Mouse (Mus musculus): ENCODE results near the gene Zfp941. TPM values are rescaled to one million over a fixed set of nuclear protein-coding genes. Genes with fewer than 3 reads are reported as not detected.
A peak's percentile ranks its signal among the peaks of the same experiment; 100 is the strongest.

Zfp941 gene
- polyA plus RNA-seq (2015; fragmentation: Nextera tagmentation; extraction: Ambion mirVana), result 8.7 and 10.6 TPM in 2 replicates

- under 1% methylated on average over 21 of the region's 21 CpGs for WGBS
- no peaks in the 10 kb centered on the region for H3K9me3 ChIP-seq (replicated peaks)
- H3K9ac ChIP-seq, result peak within 1 kb of the TSS; percentile 69
- H3K27ac ChIP-seq, result peak within 1 kb of the TSS; percentile 68
- 0 out of 2 replicates have a peak, but pooled peaks cover 4% of the 10 kb centered on the region for H3K27me3 ChIP-seq
- peaks cover 10% of the 10 kb centered on the region; the same call in 1 of the 2 replicates for H3K4me1 ChIP-seq
- no peaks in the 10 kb centered on the region for H3K36me3 ChIP-seq (ENCODE audit: poor library complexity, severe bottlenecking)
- H3K4me3 ChIP-seq, result peak within 1 kb of the TSS; percentile 51
- ATAC-seq, result peak; percentile 90
- peak within 1 kb of the TSS; percentile 72 for H3K4me2 ChIP-seq
Measured at GRCm38 (mm10) chr7:140821653-140822329, at the start of gene Zfp941. Zfp941 (minus strand) TSS chr7:140822178.

- ATAC-seq, result no peak
- H3K4me1 ChIP-seq, result no peaks in the 10 kb centered on the region
- no peaks in the 10 kb centered on the region for H3K27me3 ChIP-seq
- H3K36me3 ChIP-seq (ENCODE audit: poor library complexity, severe bottlenecking), result peaks cover 65% of the 10 kb centered on the region
- H3K4me2 ChIP-seq, result no peak overlapping the region
- no peaks in the 10 kb centered on the region for H3K9me3 ChIP-seq (replicated peaks)
- WGBS, result 89% methylated on average over 12 of the region's 12 CpGs
- H3K27ac ChIP-seq, result no peak overlapping the region; the same call in 1 of the 2 replicates
- no peak overlapping the region for H3K4me3 ChIP-seq
- no peak overlapping the region for H3K9ac ChIP-seq
Measured at GRCm38 (mm10) chr7:140864761-140865160, 42.8 kb upstream of the Zfp941 start.

- Histone ChIP-seq H3K4me1 (peaks cover 21% of the 10 kb centered on the region), H3K4me2 (no peak overlapping the region), H3K9ac (no peak overlapping the region), H3K9me3 (replicated peaks) (no peaks in the 10 kb centered on the region), H3K27me3 (no peaks in the 10 kb centered on the region), H3K36me3 (ENCODE audit: poor library complexity, severe bottlenecking) (peaks cover 69% of the 10 kb centered on the region), H3K4me3 (no peak overlapping the region), H3K27ac (no peak overlapping the region)
- WGBS, result 88% methylated on average over 5 of the region's 5 CpGs
- no peak for ATAC-seq
Measured at GRCm38 (mm10) chr7:140860728-140861127, 38.8 kb upstream of the Zfp941 start.

- WGBS, result 81% methylated on average over 6 of the region's 6 CpGs
- H3K27ac ChIP-seq, result no peak overlapping the region
- H3K4me1 ChIP-seq, result peaks cover 29% of the 10 kb centered on the region
- peak overlapping the region; percentile 13; the same call in 1 of the 2 replicates for H3K9ac ChIP-seq
- H3K27me3 ChIP-seq, result no peaks in the 10 kb centered on the region
- no peak for ATAC-seq
- peaks cover 66% of the 10 kb centered on the region for H3K36me3 ChIP-seq (ENCODE audit: poor library complexity, severe bottlenecking)
- H3K9me3 ChIP-seq (replicated peaks), result no peaks in the 10 kb centered on the region
- H3K4me3 ChIP-seq, result no peak overlapping the region
- no peak overlapping the region for H3K4me2 ChIP-seq
Measured at GRCm38 (mm10) chr7:140859997-140860396, 38.0 kb upstream of the Zfp941 start.

- H3K27me3 ChIP-seq, result no peaks in the 10 kb centered on the region
Measured at GRCm38 (mm10) chr7:140858746-140859145, 36.8 kb upstream of the Zfp941 start.

GRCm38 (mm10) chr7:140857550-140858505 is 35.9 kb upstream of the Zfp941 start, which contains the start of gene Bet1l:
Bet1l (minus strand) TSS chr7:140857577.
- ATAC-seq, result peak; percentile 55
- no peaks in the 10 kb centered on the region for H3K9me3 ChIP-seq (replicated peaks)
- H3K4me2 ChIP-seq, result peak within 1 kb of the TSS; percentile 99
- no peaks in the 10 kb centered on the region for H3K27me3 ChIP-seq
- H3K27ac ChIP-seq, result peak within 1 kb of the TSS; percentile 93
- peak within 1 kb of the TSS; percentile 84 for H3K4me3 ChIP-seq
- peaks cover 66% of the 10 kb centered on the region for H3K36me3 ChIP-seq (ENCODE audit: poor library complexity, severe bottlenecking)
- 39% methylated on average over 39 of the region's 40 CpGs for WGBS
- peak within 1 kb of the TSS; percentile 92 for H3K9ac ChIP-seq
- H3K4me1 ChIP-seq, result peaks cover 32% of the 10 kb centered on the region

More at GRCm38 (mm10) chr7:140858746-140859145, 36.8 kb upstream of the Zfp941 start:
- H3K27ac ChIP-seq, result no peak overlapping the region
- no peaks in the 10 kb centered on the region for H3K9me3 ChIP-seq (replicated peaks)
- peak overlapping the region; percentile 99 for H3K4me2 ChIP-seq
- 98% methylated on average over 8 of the region's 8 CpGs for WGBS
- H3K4me3 ChIP-seq, result peak overlapping the region; percentile 84; the same call in 1 of the 2 replicates
- peaks cover 32% of the 10 kb centered on the region for H3K4me1 ChIP-seq
- no peak for ATAC-seq
- H3K9ac ChIP-seq, result peak overlapping the region; percentile 92
- peaks cover 66% of the 10 kb centered on the region for H3K36me3 ChIP-seq (ENCODE audit: poor library complexity, severe bottlenecking)

GRCm38 (mm10) chr7:140856785-140857549 is 35.0 kb upstream of the Zfp941 start, which contains the start of gene Ric8a:
Ric8a (plus strand) TSS chr7:140856957.
- H3K27me3 ChIP-seq, result no peaks in the 10 kb centered on the region
- no peaks in the 10 kb centered on the region for H3K9me3 ChIP-seq (replicated peaks)
- peaks cover 66% of the 10 kb centered on the region for H3K36me3 ChIP-seq (ENCODE audit: poor library complexity, severe bottlenecking)
- ATAC-seq, result peak; percentile 83
- peak within 1 kb of the TSS; percentile 93 for H3K27ac ChIP-seq
- WGBS, result 0% methylated on average over 50 of the region's 50 CpGs
- peak within 1 kb of the TSS; percentile 92 for H3K9ac ChIP-seq
- peaks cover 32% of the 10 kb centered on the region for H3K4me1 ChIP-seq
- peak within 1 kb of the TSS; percentile 84 for H3K4me3 ChIP-seq
- H3K4me2 ChIP-seq, result peak within 1 kb of the TSS; percentile 99

- Histone ChIP-seq H3K9me3 (replicated peaks) (no peaks in the 10 kb centered on the region), H3K27me3 (no peaks in the 10 kb centered on the region), H3K27ac (peak within 1 kb of the TSS; percentile 93), H3K4me2 (peak within 1 kb of the TSS; percentile 99), H3K4me3 (peak within 1 kb of the TSS; percentile 84), H3K4me1 (peaks cover 32% of the 10 kb centered on the region), H3K9ac (peak within 1 kb of the TSS; percentile 92), H3K36me3 (ENCODE audit: poor library complexity, severe bottlenecking) (peaks cover 65% of the 10 kb centered on the region)
- 2% methylated on average over 51 of the region's 51 CpGs for WGBS
- ATAC-seq, result peak; percentile 80
Measured at GRCm38 (mm10) chr7:140855860-140856784, 34.1 kb upstream of the Zfp941 start, which contains the start of gene Gm45785. Gm45785 (minus strand) TSS chr7:140856331.

- WGBS, result 75% methylated on average over 9 of the region's 9 CpGs
- no peak for ATAC-seq
- Histone ChIP-seq H3K9ac (peak overlapping the region; percentile 92), H3K9me3 (replicated peaks) (no peaks in the 10 kb centered on the region), H3K27me3 (no peaks in the 10 kb centered on the region), H3K4me1 (peaks cover 32% of the 10 kb centered on the region), H3K4me2 (peak overlapping the region; percentile 99), H3K36me3 (ENCODE audit: poor library complexity, severe bottlenecking) (peaks cover 59% of the 10 kb centered on the region), H3K27ac (no peak overlapping the region), H3K4me3 (peak overlapping the region; percentile 84)
Measured at GRCm38 (mm10) chr7:140855181-140855580, 33.2 kb upstream of the Zfp941 start.

GRCm38 (mm10) chr7:140854483-140854882 is 32.5 kb upstream of the Zfp941 start:
- H3K27ac ChIP-seq, result no peak overlapping the region
- WGBS, result 96% methylated on average over 18 of the region's 18 CpGs
- 0 out of 2 replicates have a peak overlapping the region, but pooled peaks have one; percentile 84 for H3K4me3 ChIP-seq
- H3K27me3 ChIP-seq, result no peaks in the 10 kb centered on the region
- H3K4me2 ChIP-seq, result no peak overlapping the region
- no peak for ATAC-seq
- H3K4me1 ChIP-seq, result peaks cover 31% of the 10 kb centered on the region
- H3K36me3 ChIP-seq (ENCODE audit: poor library complexity, severe bottlenecking), result peaks cover 52% of the 10 kb centered on the region
- H3K9ac ChIP-seq, result no peak overlapping the region
- no peaks in the 10 kb centered on the region for H3K9me3 ChIP-seq (replicated peaks)
